Mouse (Mus musculus): ENCODE data around the gene Cabp2. TPM values are rescaled to one million over a fixed set of nuclear protein-coding genes. Genes with fewer than 3 reads are reported as not detected.
"Not testable (repeated sequence)": the region's sequence is repeated elsewhere in the genome, so short reads cannot be mapped to it uniquely, and the experiment has no call there.

Cabp2 gene
- polyA plus RNA-seq (2015; fragmentation: Nextera tagmentation; extraction: Ambion mirVana), result not detected in 2 replicates

GRCm38 (mm10) chr19:4081394-4081793 is at the start of gene Cabp2:
Gene Cabp2, plus strand, starts transcription at chr19:4081578.
- Histone ChIP-seq H3K27ac (replicated peaks) (no peak within 1 kb of the TSS), H3K9ac (no peak within 1 kb of the TSS), H3K4me3 (no peak within 1 kb of the TSS), H3K27me3 (no peaks in the 10 kb centered on the region; the same call in 1 of the 2 replicates), H3K36me3 (no peaks in the 10 kb centered on the region), H3K4me1 (replicated peaks) (no peaks in the 10 kb centered on the region), H3K4me2 (no peak within 1 kb of the TSS), H3K9me3 (no peaks in the 10 kb centered on the region)
- 53% methylated on average over 3 of the region's 3 CpGs for WGBS
- ATAC-seq (ENCODE audit: low read depth), result no peak

GRCm38 (mm10) chr19:4032668-4033067 is 48.7 kb upstream of the Cabp2 start:
- Histone ChIP-seq H3K9ac (no peak overlapping the region), H3K4me1 (replicated peaks) (peaks cover 13% of the 10 kb centered on the region; the same call in 1 of the 2 replicates), H3K27me3 (no peaks in the 10 kb centered on the region), H3K27ac (replicated peaks) (no peak overlapping the region), H3K4me2 (no peak overlapping the region), H3K36me3 (peaks cover 4% of the 10 kb centered on the region), H3K4me3 (no peak overlapping the region), H3K9me3 (no peaks in the 10 kb centered on the region)
- WGBS, result 68% methylated on average over 7 of the region's 7 CpGs
- ATAC-seq (ENCODE audit: low read depth), result no peak

DNA sequence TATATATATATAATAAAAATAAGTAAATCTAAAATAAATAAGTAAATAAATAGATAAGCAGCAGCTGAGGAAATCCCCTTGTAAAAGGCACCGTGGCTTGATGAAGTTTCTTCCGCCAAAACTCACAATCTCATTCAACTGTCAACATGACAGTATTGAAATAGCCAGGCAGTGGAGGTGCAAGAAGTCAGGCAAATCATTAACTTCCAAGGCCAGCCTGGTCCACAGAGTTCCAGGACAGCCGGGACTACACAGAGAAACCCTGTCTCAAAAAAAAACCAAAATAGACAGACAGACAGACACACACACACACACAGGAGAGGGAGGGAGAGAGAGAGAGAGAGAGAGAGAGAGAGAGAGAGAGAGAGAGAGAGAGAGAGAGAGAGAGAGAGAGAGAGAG is 48.1 kb upstream of the Cabp2 start:
- no peak overlapping the region for H3K27ac ChIP-seq (replicated peaks)

DNA sequence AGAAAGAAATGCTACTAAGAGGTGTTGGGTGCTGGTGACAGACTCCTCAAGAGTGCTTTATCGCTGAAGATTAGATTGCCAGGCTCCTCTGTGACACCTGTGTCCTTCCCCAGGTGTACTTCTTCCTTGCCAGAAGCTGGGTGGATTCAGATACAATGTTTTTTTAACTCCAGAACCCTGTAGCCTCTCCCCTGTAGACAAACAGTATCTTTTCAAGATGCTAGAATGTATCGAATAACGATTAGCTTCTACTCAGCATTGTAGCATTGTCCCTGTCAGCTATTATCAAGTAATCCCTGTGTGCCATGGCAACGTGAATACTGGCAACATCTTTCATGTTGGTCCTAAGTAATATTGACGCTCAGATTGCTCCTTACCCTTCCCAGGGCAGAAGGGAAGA is 47.6 kb upstream of the Cabp2 start:
- Histone ChIP-seq H3K27me3 (no peaks in the 10 kb centered on the region), H3K9me3 (no peaks in the 10 kb centered on the region), H3K4me3 (no peak overlapping the region), H3K4me2 (no peak overlapping the region), H3K9ac (no peak overlapping the region), H3K36me3 (peaks cover 4% of the 10 kb centered on the region), H3K27ac (replicated peaks) (no peak overlapping the region), H3K4me1 (replicated peaks) (peaks cover 20% of the 10 kb centered on the region; the same call in 1 of the 2 replicates)
- ATAC-seq (ENCODE audit: low read depth), result no peak
- 75% methylated on average over 5 of the region's 5 CpGs for WGBS

More for the DNA sequence above, 48.1 kb upstream of the Cabp2 start:
- no peak overlapping the region for H3K4me2 ChIP-seq
- no peaks in the 10 kb centered on the region for H3K9me3 ChIP-seq
- H3K4me3 ChIP-seq, result no peak overlapping the region
- ATAC-seq (ENCODE audit: low read depth), result no peak
- H3K4me1 ChIP-seq (replicated peaks), result peaks cover 19% of the 10 kb centered on the region; the same call in 1 of the 2 replicates
- WGBS, result 73% methylated on average over 3 of the region's 3 CpGs
- H3K9ac ChIP-seq, result no peak overlapping the region
- peaks cover 4% of the 10 kb centered on the region for H3K36me3 ChIP-seq
- no peaks in the 10 kb centered on the region for H3K27me3 ChIP-seq

DNA sequence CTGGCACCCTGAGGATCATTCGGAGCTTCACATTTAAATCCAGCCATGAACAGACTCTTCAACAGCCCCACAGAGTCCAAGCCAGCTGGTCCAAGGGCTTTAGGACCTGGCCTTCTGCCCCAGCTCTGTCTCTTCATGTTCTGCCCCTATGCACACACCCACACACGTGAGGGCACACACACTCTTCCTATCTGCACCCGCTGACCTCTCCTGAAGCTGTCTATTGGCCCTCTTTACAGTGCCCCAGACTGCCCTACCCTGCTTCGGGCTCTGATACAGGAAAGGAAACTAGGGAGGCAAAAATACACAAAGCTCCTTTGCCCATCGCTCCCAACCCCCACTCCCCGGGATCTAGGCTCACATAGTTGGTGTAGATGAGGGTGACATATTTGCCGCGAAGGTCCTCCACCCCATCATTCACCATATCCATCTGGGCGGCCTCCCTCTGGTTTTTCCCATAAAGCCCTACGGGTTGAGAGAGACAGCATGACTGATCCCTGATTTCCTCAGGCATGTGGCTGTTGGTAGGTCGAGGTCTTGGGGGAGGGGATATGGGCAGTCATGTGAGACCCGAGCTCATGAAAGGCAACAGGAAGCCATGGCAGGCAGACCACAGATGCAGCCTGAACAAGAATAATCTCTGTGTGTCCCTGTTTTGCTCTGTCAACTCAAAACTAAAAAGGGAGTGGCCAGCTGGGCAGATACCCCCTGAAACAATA is 44.9 kb upstream of the Cabp2 start:
- Histone ChIP-seq H3K36me3 (peaks cover 4% of the 10 kb centered on the region), H3K27me3 (no peaks in the 10 kb centered on the region), H3K9me3 (no peaks in the 10 kb centered on the region), H3K4me1 (replicated peaks) (peaks cover 20% of the 10 kb centered on the region; the same call in 1 of the 2 replicates), H3K4me2 (peak overlapping the region; percentile 34), H3K4me3 (no peak overlapping the region), H3K27ac (replicated peaks) (no peak overlapping the region), H3K9ac (no peak overlapping the region)
- no peak for ATAC-seq (ENCODE audit: low read depth)
- 80% methylated on average over 12 of the region's 12 CpGs for WGBS

DNA sequence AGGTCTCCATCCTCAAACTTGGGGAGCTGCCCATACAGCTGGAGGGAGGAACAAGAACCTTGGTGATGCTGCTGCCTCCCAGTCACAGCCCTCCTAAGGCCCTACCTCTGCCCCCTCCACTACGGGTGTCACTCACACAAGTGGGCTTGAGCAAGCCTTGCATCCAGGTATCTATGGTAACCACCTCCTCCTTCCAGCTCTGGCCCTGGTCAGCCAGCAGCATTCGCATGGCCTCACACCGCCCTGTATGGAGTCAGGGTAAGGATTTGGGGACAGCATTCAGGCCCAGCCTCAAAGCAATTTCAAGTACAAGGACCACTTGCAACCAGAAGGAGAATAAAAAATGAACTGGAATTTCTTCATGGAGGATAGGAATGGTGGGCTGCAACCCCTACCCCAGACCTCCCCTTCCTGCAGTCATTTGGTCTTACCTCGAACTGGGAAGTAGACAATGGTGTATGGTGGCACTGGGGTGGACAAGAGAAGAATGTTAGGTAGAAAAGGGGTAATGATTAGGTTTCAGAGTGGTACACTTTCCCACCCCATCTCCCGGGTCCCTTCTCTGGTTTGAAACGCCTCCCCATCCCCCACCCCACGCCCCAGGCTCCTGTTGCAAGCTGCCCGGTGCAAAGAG is 44.1 kb upstream of the Cabp2 start:
- Histone ChIP-seq H3K4me1 (replicated peaks) (peaks cover 20% of the 10 kb centered on the region; the same call in 1 of the 2 replicates), H3K4me3 (peak overlapping the region; percentile 58), H3K27ac (replicated peaks) (0 out of 2 replicates have a peak overlapping the region, but pooled peaks have one; percentile 46), H3K4me2 (peak overlapping the region; percentile 76), H3K9ac (peak overlapping the region; percentile 83)
- ATAC-seq (ENCODE audit: low read depth), result peak; percentile 44; the same call in 1 of the 2 replicates
- WGBS, result 31% methylated on average over 8 of the region's 8 CpGs
- H3K36me3 ChIP-seq, H3K27me3 ChIP-seq, H3K9me3 ChIP-seq: not testable (repeated sequence)

DNA sequence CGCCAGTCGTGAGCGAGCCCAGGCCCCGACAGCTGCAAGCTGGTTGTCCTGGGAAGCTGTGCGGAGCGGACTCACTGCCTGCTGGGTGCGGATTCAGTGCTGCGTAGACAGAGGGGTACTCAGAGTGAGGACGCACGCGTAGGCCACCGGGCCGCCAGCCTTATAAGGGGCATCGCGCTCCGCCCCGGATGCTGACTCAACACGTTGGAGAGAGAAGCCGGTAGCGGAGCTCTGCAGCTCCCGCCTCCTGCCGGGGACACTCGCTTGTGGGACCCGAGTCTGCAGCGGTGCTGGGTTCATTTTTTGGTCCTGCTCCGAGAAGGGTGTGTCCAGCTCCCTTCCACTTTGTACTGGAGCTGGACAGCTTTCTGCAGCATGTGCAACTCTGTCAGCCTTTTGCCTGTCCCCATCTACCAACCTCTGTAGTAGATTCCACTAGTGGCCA is 43.6 kb upstream of the Cabp2 start, which contains the start of gene Gstp1:
TSS of gene Gstp1 (minus strand) at position 198 of the 445 bp plus-strand sequence.
- Histone ChIP-seq H3K9me3 (no peaks in the 10 kb centered on the region), H3K4me1 (replicated peaks) (peaks cover 20% of the 10 kb centered on the region; the same call in 1 of the 2 replicates), H3K27ac (replicated peaks) (0 out of 2 replicates have a peak within 1 kb of the TSS, but pooled peaks have one; percentile 46), H3K36me3 (peaks cover 4% of the 10 kb centered on the region), H3K27me3 (no peaks in the 10 kb centered on the region), H3K9ac (peak within 1 kb of the TSS; percentile 83), H3K4me2 (peak within 1 kb of the TSS; percentile 76), H3K4me3 (peak within 1 kb of the TSS; percentile 58)
- WGBS, result under 1% methylated on average over 26 of the region's 26 CpGs
- ATAC-seq (ENCODE audit: low read depth), result peak; percentile 89

GRCm38 (mm10) chr19:4040941-4041340 is 40.4 kb upstream of the Cabp2 start:
- peaks cover 22% of the 10 kb centered on the region; the same call in 1 of the 2 replicates for H3K4me1 ChIP-seq (replicated peaks)
- H3K4me2 ChIP-seq; H3K4me3 ChIP-seq; H3K27ac ChIP-seq (replicated peaks); H3K27me3 ChIP-seq; H3K9ac ChIP-seq; ATAC-seq (ENCODE audit: low read depth); H3K9me3 ChIP-seq; H3K36me3 ChIP-seq: not testable (repeated sequence)
- WGBS, result 88% methylated on average over 5 of the region's 5 CpGs

GRCm38 (mm10) chr19:4041500-4041899 is 39.9 kb upstream of the Cabp2 start:
- not testable (repeated sequence) for H3K9me3 ChIP-seq; H3K27me3 ChIP-seq; H3K4me3 ChIP-seq; H3K9ac ChIP-seq; ATAC-seq (ENCODE audit: low read depth); H3K27ac ChIP-seq (replicated peaks); H3K36me3 ChIP-seq; H3K4me2 ChIP-seq
- peaks cover 22% of the 10 kb centered on the region; the same call in 1 of the 2 replicates for H3K4me1 ChIP-seq (replicated peaks)
- WGBS, result 88% methylated on average over 3 of the region's 4 CpGs

GRCm38 (mm10) chr19:4042124-4042523 is 39.3 kb upstream of the Cabp2 start:
- H3K4me2 ChIP-seq, result no peak overlapping the region

GRCm38 (mm10) chr19:4044109-4044508 is 37.3 kb upstream of the Cabp2 start:
- not testable (repeated sequence) for H3K4me1 ChIP-seq (replicated peaks); ATAC-seq (ENCODE audit: low read depth); H3K4me3 ChIP-seq; H3K4me2 ChIP-seq; H3K36me3 ChIP-seq; H3K9ac ChIP-seq; H3K9me3 ChIP-seq; H3K27me3 ChIP-seq; H3K27ac ChIP-seq (replicated peaks)
- WGBS, result 91% methylated on average over 5 of the region's 5 CpGs

More at GRCm38 (mm10) chr19:4042124-4042523, 39.3 kb upstream of the Cabp2 start:
- H3K4me3 ChIP-seq, result no peak overlapping the region
- H3K9me3 ChIP-seq, result no peaks in the 10 kb centered on the region
- ATAC-seq (ENCODE audit: low read depth), result no peak
- no peaks in the 10 kb centered on the region for H3K36me3 ChIP-seq
- H3K9ac ChIP-seq, result no peak overlapping the region
- no peak overlapping the region for H3K27ac ChIP-seq (replicated peaks)
- WGBS, result 74% methylated on average over 14 of the region's 14 CpGs
- H3K27me3 ChIP-seq, result no peaks in the 10 kb centered on the region
- peaks cover 19% of the 10 kb centered on the region; the same call in 1 of the 2 replicates for H3K4me1 ChIP-seq (replicated peaks)

Data from neural tube, embryonic 13.5 days (tissue).